Mouse (Mus musculus) lung, postnatal 0 days (tissue): ENCODE results near the gene Ugt1a6a. TPM values are rescaled to one million over a fixed set of nuclear protein-coding genes. Genes with fewer than 3 reads are reported as not detected.

ENCODE experiments used
- ATAC-seq: fragments of 200-750 bp; cut with Nextera tagmentation; 2 replicates; pipeline ENCODE4 v1.8.0; 2017; ENCODE audit warnings: moderate library complexity
- DNase-seq: peaks from one replicate; pipeline ENCODE4 v3.0.0-alpha.2; 2016; ENCODE audit warnings: low spot score
- H3K27ac ChIP-seq: fragments of 300-500 bp; sonication (generic); 2 replicates; pipeline ENCODE4 v1.5.1; 2014; ENCODE audit warnings: antibody characterized with exemption, mild to moderate bottlenecking, low read length, mixed read lengths
- H3K27me3 ChIP-seq: fragments of 300-500 bp; sonication (generic); replicated peaks from 2 replicates; pipeline ENCODE4 v1.6.1; 2014; ENCODE audit warnings: low read length, mixed read lengths; ENCODE audit not compliant: insufficient read depth
- H3K36me3 ChIP-seq: fragments of 300-500 bp; sonication (generic); 2 replicates; pipeline ENCODE4 v1.6.1; 2014; ENCODE audit warnings: low read length, mixed read lengths; ENCODE audit not compliant: insufficient read depth
- H3K4me1 ChIP-seq: fragments of 300-500 bp; sonication (generic); 2 replicates; pipeline ENCODE4 v1.6.1; 2014; ENCODE audit warnings: antibody characterized with exemption, low read depth, low read length, mixed read lengths; ENCODE audit not compliant: insufficient read depth
- H3K4me2 ChIP-seq: fragments of 300-500 bp; sonication (generic); replicated peaks from 2 replicates; pipeline ENCODE4 v1.6.1; 2014; ENCODE audit warnings: low read depth, mild to moderate bottlenecking, low read length, moderate library complexity, mixed read lengths
- H3K4me3 ChIP-seq: fragments of 300-500 bp; sonication (generic); 2 replicates; pipeline ENCODE4 v1.5.1; 2014; ENCODE audit warnings: low read depth, low read length
- H3K9ac ChIP-seq: fragments of 300-500 bp; sonication (generic); replicated peaks from 2 replicates; pipeline ENCODE4 v1.6.1; 2014; ENCODE audit warnings: low read depth, mild to moderate bottlenecking
- H3K9me3 ChIP-seq: fragments of 300-500 bp; sonication (generic); 2 replicates; pipeline ENCODE4 v1.6.1; 2016; ENCODE audit warnings: low read length, mixed read lengths
- CTCF ChIP-seq: IDR thresholded peaks from 2 replicates; pipeline ENCODE4 v1.5.1; 2016; ENCODE audit warnings: antibody characterized with exemption, mild to moderate bottlenecking
- EP300 ChIP-seq: IDR thresholded peaks from 2 replicates; pipeline ENCODE4 v1.6.1; 2016; ENCODE audit warnings: antibody characterized with exemption, mild to moderate bottlenecking, control low read depth
- WGBS: fragments of 180-500 bp; shearing (Covaris S2); extraction: QIAGEN DNeasy Blood & Tissue Kit; methylation state at CpG from one replicate; pipeline ENCODE4 v1.1.7; 2014; 5-methylcytosine and 5-hydroxymethylcytosine counted together
- polyA plus RNA-seq: library from polyadenylated mRNA; unstranded; fragments of >200 nt; fragmentation: Nextera tagmentation; extraction: Ambion mirVana; gene quantifications from 2 replicates; pipeline ENCODE4 v1.2.1, GENCODE M21; 2015

The Ugt1a6a gene
- polyA plus RNA-seq, 1 experiment from 2014 or later = 39.9 TPM

DNA sequence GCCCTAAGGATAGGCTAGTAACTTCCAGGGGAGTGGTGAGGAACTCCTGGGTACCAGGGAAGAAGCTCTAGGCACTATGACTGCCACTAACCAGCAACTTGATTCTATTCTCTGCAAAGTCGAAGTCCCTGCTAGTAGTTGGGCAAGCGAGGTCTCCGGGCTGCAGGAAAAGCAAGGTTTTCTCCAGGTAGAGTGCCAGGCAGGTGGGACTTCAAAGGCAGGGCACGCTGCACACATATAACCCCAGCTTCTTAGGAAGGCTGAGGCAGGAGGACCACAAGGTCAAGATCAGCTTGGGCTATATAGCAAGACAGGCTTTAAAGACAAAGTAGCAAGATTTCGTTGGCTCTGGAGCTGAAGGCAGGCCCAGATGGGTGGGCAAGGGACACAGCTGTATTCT, 129.2 kb downstream of the Ugt1a6a start:
- Histone ChIP-seq H3K4me1 (0 out of 2 replicates have a peak, but pooled peaks cover 7% of the 10 kb centered on the region), H3K4me3 (no peak overlapping the region), H3K27me3 (no peaks in the 10 kb centered on the region), H3K9ac (no peak overlapping the region), H3K4me2 (no peak overlapping the region), H3K36me3 (peaks cover 77% of the 10 kb centered on the region), H3K27ac (no peak overlapping the region), H3K9me3 (no peaks in the 10 kb centered on the region)
- DNase-seq (no peak), ATAC-seq (no peak)
- 90% methylated on average over 5 of the region's 5 CpGs for WGBS
- no peak for TF ChIP-seq EP300
- no peak for TF ChIP-seq CTCF

DNA sequence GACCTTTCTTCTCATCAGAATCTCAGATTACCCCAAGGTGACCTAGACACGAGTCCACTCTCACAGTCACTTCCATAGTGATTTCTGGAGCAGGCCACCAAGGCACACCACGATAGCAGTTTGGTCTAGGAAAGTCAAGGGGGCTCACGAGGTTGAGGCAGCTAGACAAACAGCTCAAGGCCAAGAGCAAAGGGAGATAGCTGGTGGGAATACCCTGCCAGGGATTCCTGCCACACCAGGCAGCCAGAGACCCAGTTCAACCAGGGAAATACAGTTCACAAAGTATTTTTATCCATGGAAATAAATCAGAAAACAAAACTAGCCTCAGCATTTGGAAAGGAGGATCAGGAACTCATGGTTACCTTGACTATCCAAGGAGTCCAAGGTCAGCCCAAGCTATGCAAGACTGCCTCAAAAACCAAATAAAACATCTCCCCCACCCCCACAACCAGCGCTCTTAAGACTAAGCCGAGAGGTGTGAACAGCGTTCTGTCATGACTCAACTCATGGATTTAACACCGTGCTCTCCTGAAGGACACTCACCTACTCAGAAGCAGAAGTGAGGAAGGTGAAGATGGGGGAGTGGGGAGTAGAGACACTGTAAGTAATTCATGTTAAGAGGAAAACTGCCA, 129.7 kb downstream of the Ugt1a6a start:
- Histone ChIP-seq H3K9me3 (no peaks in the 10 kb centered on the region), H3K36me3 (peaks cover 83% of the 10 kb centered on the region), H3K9ac (no peak overlapping the region), H3K27me3 (no peaks in the 10 kb centered on the region), H3K4me3 (no peak overlapping the region), H3K4me2 (no peak overlapping the region), H3K4me1 (0 out of 2 replicates have a peak, but pooled peaks cover 4% of the 10 kb centered on the region), H3K27ac (no peak overlapping the region)
- WGBS = 82% methylated on average over 7 of the region's 7 CpGs
- no peak for DNase-seq
- no peak for ATAC-seq
- TF ChIP-seq CTCF (no peak), EP300 (no peak)

DNA sequence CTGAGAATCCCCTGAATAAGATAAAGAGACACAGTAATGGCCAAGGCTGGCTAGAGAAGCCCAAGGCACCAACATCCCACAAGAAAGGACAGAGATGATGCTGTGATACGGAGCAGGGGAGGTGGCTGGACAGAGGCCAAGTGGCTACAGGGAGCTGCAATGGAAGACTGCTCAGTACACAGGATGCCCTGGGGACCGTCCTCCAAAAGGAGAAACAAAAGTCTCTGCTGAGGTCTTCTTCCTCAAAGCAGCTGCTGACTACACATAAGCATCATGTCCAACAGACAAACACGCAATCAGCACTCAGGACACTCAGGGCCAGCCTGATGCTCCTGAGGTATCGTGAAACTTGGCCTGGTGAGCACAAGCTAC, 130.2 kb downstream of the Ugt1a6a start:
- no peak for ATAC-seq
- Histone ChIP-seq H3K27me3 (no peaks in the 10 kb centered on the region), H3K36me3 (peaks cover 88% of the 10 kb centered on the region), H3K27ac (no peak overlapping the region), H3K4me2 (no peak overlapping the region), H3K4me3 (no peak overlapping the region), H3K9me3 (no peaks in the 10 kb centered on the region), H3K9ac (no peak overlapping the region), H3K4me1 (no peaks in the 10 kb centered on the region)
- no peak for DNase-seq
- no peak for TF ChIP-seq CTCF
- TF ChIP-seq EP300 = no peak
- WGBS = 70% methylated on average over 4 of the region's 4 CpGs

DNA sequence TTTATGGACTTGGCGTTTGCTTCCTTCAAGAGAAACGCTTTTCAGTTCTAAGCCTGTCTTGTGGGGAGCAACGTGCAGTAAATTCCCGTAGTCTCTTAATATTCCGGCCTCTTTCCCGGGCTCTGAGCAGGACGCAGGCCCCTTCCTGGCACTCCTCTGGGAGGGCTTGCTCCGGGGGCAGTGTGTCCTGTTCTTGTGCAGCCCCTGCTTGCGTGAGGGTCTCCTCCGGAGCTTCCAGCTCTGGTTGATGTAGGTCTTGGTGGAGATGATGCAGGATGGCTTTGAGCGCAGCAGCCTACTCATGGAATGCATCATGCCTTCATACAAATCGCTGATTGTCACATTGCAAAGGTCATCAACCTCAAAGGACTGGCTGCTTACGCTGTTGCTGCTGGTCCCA, 131.5 kb downstream of the Ugt1a6a start:
- no peak overlapping the region for H3K9ac ChIP-seq
- H3K4me2 ChIP-seq = no peak overlapping the region
- DNase-seq = no peak
- TF ChIP-seq EP300 (no peak), CTCF (no peak)
- H3K4me1 ChIP-seq = no peaks in the 10 kb centered on the region
- H3K36me3 ChIP-seq = peaks cover 80% of the 10 kb centered on the region
- no peaks in the 10 kb centered on the region for H3K27me3 ChIP-seq
- H3K27ac ChIP-seq = no peak overlapping the region
- no peaks in the 10 kb centered on the region for H3K9me3 ChIP-seq
- no peak for ATAC-seq
- H3K4me3 ChIP-seq = no peak overlapping the region
- 88% methylated on average over 13 of the region's 13 CpGs for WGBS

DNA sequence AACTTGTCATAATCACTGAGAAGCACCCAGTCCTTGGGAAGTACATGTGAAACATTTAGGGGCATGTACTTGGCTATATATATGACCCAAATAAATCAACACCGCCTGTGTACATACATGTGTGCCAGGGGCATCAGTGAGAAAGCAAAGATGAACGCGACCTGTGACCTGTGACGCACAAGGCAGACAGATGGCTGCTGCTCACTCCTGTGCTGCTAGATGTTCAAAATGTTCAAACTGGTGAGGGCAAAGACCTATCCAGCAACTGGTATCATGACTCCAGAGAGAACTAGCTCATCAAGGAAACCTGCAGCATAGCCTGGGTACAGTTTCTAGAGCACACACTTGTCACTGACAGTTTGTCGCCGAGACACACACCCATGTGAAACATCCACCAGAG, 132.9 kb downstream of the Ugt1a6a start:
- H3K4me3 ChIP-seq = no peak overlapping the region
- H3K9ac ChIP-seq = no peak overlapping the region
- peak; percentile 27 for ATAC-seq
- H3K4me1 ChIP-seq = no peaks in the 10 kb centered on the region
- no peak overlapping the region for H3K4me2 ChIP-seq
- DNase-seq = no peak
- H3K27me3 ChIP-seq = no peaks in the 10 kb centered on the region
- H3K9me3 ChIP-seq = no peaks in the 10 kb centered on the region
- peaks cover 76% of the 10 kb centered on the region for H3K36me3 ChIP-seq
- no peak overlapping the region for H3K27ac ChIP-seq
- 89% methylated on average over 6 of the region's 6 CpGs for WGBS
- TF ChIP-seq CTCF (no peak), EP300 (no peak)

DNA sequence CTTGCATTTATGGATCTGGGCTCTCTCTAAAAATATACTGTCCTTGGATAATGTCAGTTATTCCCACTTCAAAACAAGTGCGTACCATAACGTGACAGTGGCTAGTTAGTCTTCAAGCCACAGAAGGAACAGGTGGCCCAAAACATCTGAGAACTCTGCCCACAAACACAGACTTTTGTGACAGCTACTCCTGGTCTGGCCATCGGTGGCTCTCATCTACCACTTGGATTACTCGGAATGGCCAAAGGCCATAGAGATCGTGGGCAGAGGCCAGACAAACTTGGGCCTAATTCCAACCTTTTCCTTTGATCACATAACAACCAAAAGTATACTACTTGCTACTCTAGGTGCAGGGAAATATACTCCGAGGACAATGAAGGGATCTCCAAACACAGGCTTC, 133.5 kb downstream of the Ugt1a6a start:
- H3K36me3 ChIP-seq = peaks cover 70% of the 10 kb centered on the region
- H3K4me2 ChIP-seq = no peak overlapping the region
- no peak for DNase-seq
- ATAC-seq = peak; percentile 3; the same call in 1 of the 2 replicates
- 84% methylated on average over 6 of the region's 6 CpGs for WGBS
- no peak overlapping the region for H3K27ac ChIP-seq
- no peak for TF ChIP-seq CTCF
- no peak for TF ChIP-seq EP300
- no peaks in the 10 kb centered on the region for H3K27me3 ChIP-seq
- no peak overlapping the region for H3K4me3 ChIP-seq
- no peak overlapping the region for H3K9ac ChIP-seq
- no peaks in the 10 kb centered on the region for H3K9me3 ChIP-seq
- H3K4me1 ChIP-seq = no peaks in the 10 kb centered on the region

Other genes starting within 250 kb of the Ugt1a6a start
- 16.3 and 19.3 TPM in 2 replicates for gene Usp40, start 126.3 kb upstream of the Ugt1a6a start, polyA plus RNA-seq
- gene Ugt1a10, start 79.4 kb upstream of the Ugt1a6a start, polyA plus RNA-seq = not detected in 2 replicates
- gene Ugt1a9, start 64.0 kb upstream of the Ugt1a6a start, polyA plus RNA-seq = 0.13 TPM in 1 of 2 replicates, not detected in the other
- gene Ugt1a8, start 47.0 kb upstream of the Ugt1a6a start, polyA plus RNA-seq = 0.11 TPM in 1 of 2 replicates, not detected in the other
- gene Ugt1a7c, start 39.7 kb upstream of the Ugt1a6a start, polyA plus RNA-seq = 2.5 and 2.7 TPM in 2 replicates
- gene Ugt1a6b, start 31.6 kb upstream of the Ugt1a6a start, polyA plus RNA-seq = 2.4 and 3.2 TPM in 2 replicates
- gene Ugt1a5, start 31.2 kb downstream of the Ugt1a6a start, polyA plus RNA-seq = not detected in 2 replicates
- gene Ugt1a2, start 65.8 kb downstream of the Ugt1a6a start, polyA plus RNA-seq = 0.08 and 0.11 TPM in 2 replicates
- 2.7 and 3.8 TPM in 2 replicates for gene Dnajb3, start 71.0 kb downstream of the Ugt1a6a start, polyA plus RNA-seq
- 0.21 and 0.26 TPM in 2 replicates for gene Ugt1a1, start 77.2 kb downstream of the Ugt1a6a start, polyA plus RNA-seq
- 0.15 and 0.43 TPM in 2 replicates for gene Mroh2a, start 92.2 kb downstream of the Ugt1a6a start, polyA plus RNA-seq
- 21.9 and 26.0 TPM in 2 replicates for gene Hjurp, start 142.8 kb downstream of the Ugt1a6a start, polyA plus RNA-seq
- 0.05 TPM in 1 of 2 replicates, not detected in the other for gene Trpm8, start 142.9 kb downstream of the Ugt1a6a start, polyA plus RNA-seq